Mouse (Mus musculus) megakaryocyte, adult 5-6 weeks (primary cell): ENCODE results near the gene Zfp964. TPM values are rescaled to one million over a fixed set of nuclear protein-coding genes. Genes with fewer than 3 reads are reported as not detected.
"Not testable (repeated sequence)": the region's sequence is repeated elsewhere in the genome, so short reads cannot be mapped to it uniquely, and the experiment has no call there.

Source experiments
- ATAC-seq: 2 replicates; pipeline ENCODE4 v1.8.0; 2016; ENCODE audit warnings: mild to moderate bottlenecking, inconsistent platforms; ENCODE audit not compliant: poor library complexity, severe bottlenecking
- total RNA-seq, 2 experiments: library from RNA; stranded (forward) in 1 of 2; stranded (reverse) in 1 of 2; fragments of 153-499, 151-499 nt in 1 of 2; fragments of 221-1000, 200-1000 nt in 1 of 2; gene quantifications; 2 replicates each; pipeline versions ENCODE4 v1.2.3 to v1.2.4; 2015 to 2017

Zfp964 gene
- total RNA-seq (2015): 0.76 and 0.89 TPM in 2 replicates
- 0.33 TPM in 1 of 2 replicates, not detected in the other for total RNA-seq (2017)

DNA sequence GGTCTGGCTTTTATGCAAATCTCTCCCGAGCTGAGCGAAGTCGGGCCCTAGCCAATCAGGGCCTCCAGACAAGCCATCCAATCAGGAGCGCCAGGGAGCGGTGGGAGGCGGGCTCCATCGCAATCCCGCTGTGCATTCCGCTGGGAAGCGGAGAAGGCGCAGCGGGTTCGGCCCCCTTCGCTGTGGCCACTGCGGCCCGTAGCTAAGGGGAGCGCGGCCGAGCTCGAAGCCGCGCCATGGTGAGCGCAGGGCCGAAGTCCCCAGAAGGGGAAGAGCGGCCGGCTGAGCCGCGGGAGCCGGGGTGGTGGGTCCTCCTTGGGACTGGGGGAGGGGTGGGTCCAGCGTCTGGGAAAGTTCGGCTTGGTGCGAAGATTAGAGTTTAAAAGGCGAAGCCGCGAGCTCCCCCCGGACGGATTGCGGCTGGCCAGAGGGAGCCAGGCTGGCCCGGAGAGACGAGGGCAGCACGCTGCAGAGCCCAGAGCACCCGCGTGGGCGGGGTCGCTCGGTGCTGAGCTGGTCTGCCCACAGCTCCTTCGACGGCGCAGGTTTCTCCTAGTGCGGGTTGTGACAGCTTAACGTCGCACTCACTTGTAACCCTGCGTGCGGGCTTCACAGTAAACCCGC, at the start of gene Zfp964:
Zfp964 (plus strand) TSS at position 122 of the 624 bp plus-strand sequence.
- peak; percentile 97 for ATAC-seq

DNA sequence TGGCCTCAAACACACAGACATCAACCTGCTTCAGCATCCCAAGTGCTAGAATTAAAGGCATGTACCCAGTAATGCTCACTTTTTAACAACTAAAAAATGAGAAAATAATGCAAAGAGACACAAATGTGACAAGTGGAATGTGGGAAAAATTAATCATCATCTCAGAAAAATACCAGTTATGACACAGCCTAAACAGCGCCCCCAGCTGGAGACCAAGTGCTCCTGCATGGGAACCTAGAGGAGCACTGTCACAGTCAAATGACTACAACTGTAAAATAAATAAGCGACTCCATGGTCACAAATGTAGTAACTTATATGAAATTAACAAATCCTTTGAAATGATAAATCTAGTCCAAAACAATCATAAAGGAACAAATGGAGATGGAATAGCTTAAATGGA, 39.6 kb upstream of the Zfp964 start:
- no peak for ATAC-seq

DNA sequence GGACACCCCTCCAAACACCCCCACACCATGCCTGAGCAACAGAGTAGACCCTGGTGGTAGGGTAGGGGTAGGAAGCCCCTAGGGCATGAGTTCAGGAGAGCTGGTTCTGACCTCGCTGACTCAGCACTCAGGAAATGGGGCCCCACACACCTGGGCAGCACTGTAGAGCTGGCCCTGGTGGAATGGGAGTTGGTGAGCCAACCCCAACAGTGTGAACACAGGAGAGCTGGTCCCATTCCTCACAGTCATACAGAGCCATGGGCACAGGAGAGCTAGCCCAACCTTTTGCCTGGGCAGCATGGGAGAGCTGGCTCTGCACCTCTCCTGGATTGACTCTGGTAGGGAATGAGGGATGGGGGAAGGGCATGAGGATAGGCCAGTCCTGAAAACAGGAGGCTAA, 36.2 kb upstream of the Zfp964 start:
- no peak for ATAC-seq

DNA sequence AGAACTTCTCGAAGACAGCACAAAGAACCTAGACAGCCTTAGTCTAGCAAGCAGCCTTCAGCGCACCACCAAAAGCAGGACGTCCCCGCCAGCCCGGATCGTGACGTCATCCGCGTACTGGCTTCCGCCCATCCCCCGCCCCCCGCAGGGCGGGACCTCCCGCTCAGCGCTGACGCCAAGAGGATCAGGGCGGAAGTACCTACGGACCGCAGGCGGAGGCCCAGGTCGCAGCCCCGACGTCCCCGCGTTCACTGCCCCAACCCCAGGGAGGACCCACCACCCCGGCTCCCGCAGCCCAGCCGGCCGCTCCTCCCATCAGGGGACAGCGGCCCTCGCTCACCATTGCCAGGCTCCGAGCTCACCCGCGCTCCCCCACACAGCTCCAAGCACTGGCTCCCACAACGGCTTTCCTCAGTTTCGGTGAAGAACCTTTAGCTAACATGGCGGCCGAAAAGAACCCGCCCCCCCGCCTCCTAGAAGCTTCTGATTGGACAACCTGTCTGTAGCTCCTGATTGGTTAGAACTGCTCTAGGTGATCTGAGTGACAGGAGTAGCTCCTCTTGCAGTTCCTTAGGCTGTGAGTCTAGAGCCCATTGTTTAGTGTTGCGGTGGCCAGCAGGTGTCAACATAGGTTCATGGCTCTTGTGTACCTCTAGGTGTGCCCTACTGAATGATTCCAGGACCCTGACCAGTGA, 29.0 kb upstream of the Zfp964 start, which contains the start of gene Zfp868:
Zfp868 (minus strand) TSS at position 454 of the 695 bp plus-strand sequence.
- peak; percentile 98 for ATAC-seq

DNA sequence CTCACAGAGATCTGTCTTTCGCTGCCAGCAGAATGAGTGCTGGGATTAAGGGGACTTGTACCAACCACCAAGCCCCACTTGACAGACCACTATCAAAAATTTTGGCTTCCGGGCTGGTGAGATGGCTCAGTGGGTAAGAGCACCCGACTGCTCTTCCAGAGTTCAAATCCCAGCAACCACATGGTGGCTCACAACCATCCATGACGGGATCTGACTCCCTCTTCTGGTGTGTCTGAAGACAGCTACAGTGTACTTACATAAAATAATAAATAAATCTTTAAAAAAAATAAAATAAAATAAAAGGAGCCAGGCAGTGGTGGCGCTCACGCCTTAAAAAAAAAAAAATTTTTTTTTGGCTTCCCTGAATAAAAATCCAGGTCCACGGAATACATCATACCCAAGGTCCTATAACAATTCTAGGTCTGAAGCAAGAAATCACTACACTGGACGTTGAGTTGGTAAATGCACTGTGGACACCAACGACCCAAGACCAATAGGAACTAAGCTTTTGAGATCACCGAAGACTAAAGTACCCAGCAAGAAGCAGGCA, 396 bp upstream of the Zfp964 start:
- ATAC-seq: no peak

DNA sequence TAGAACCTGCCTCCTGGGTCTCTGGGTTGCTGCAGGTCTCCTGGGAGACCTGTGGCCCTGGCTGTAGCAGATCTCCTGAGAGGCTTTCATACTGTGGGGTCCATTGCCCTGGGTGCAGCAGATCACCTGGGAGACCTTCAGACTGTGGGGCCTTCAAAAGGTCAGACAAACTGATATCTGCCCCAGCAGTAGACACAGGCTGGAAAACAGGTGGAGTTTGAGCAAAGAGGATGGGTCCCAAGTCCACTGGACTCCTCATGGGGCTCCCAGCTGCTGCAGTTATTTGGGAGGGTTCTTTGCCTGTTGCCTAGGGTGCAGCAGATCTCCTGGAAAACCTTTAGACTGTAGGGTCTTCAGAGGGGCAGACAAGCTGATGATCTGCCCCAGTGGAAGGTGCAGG, 7.0 kb downstream of the Zfp964 start:
- ATAC-seq: no peak

DNA sequence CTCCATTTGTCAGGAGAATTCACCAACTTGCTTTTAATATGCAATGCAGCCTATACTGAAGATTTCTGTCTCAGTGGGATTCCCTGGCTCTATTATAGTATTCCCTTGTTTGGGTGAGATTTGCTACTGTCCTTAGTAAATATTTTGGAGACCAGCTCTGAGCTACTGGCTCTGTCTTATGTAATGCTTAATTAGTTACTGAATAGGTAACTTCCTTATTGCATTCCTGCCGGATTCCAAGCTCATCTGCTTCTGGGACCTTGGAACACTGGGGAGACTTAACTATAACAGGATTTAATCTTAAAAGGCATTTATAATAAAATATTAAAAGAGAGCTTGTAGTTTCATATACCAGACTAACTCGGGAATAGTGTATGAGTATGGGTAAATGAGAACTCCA, 10.8 kb downstream of the Zfp964 start:
- ATAC-seq: not testable (repeated sequence)

DNA sequence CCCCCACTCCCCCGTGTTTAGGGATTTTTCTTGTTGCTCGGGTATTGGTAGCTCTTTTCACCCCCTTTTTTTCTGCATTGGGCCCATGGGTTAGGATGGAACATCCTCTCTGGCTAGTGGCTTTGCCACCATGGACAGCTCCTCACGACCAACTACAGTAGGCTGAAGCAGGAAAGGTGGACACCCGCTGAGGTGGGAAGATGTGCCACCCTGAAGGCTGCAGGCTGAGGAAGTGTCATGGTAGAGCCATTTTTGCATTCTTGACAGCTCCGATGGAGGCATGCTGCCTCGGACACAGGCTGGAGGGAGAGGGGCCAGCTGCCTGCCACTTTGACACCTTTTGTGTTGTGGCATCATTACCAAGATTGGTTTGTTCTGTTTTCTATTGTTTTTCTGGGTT, 47.5 kb downstream of the Zfp964 start:
- no peak for ATAC-seq

DNA sequence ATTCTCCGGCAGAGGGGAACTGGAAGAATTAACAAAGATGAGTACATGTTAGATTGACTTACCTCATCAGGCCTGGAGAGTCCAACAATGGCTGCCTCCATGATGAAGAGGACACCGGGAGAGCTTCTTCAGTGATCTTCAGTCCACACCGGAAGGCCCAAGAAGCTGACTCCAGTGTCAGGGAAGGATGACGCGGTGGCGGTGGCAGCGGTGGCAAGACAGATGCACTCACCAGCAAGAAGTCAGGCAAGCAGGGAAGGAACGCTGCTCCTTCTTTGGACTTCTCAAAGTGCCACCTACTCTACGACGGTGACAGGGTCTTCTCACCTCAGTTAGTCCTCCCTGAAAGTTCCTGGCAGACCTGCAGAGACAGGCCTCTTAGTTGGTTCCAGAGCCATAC, 56.3 kb downstream of the Zfp964 start, which contains the start of gene Zfp869:
Zfp869 (minus strand) TSS at position 101 of the 400 bp plus-strand sequence.
- not testable (repeated sequence) for ATAC-seq

DNA sequence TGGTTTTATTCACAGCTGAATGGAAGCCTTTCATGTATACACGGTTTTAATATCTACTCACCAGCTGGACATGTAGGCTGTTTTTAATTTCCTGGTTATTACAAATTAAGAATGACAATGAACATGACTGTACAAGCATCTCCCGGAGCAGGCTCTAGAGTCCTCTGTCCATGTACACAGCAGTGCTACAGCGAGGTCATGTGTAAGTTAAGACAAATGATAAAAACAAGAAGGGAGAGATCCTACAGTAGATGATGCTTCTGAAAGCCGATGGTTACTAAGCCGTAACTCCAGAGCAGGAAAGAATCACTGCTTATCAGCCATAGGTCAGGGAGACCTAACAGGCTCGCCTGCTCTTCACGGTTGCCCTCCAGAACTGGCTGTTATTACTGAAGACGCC, 59.2 kb downstream of the Zfp964 start:
- ATAC-seq: no peak

DNA sequence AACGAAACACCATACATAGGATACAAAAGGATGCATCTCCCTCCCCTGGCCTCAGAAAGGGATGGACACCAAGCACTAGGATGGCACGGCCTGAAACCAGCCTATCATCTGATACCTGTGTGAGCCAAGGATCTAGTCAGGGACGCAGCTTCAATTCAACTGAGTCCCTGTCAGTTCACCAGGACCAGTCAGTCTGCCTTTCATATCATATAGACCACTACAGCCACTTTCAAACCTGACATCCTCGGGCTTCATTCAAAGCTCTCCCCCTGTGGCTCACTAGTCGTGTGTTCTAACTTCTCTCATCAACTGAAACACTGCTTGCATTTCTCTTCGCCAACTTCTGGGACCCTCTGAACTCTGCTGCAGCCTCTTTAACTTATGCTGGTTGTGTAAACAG, 61.1 kb downstream of the Zfp964 start:
- no peak for ATAC-seq

Other genes with a start within 250 kb of the Zfp964 start
- not detected in 2 replicates for gene Gm9495, start 200.9 kb upstream of the Zfp964 start, total RNA-seq (2015)
- not detected in 2 replicates for gene Gm9495, start 200.9 kb upstream of the Zfp964 start, total RNA-seq (2017)
- not detected in 2 replicates for gene Gm7697, start 131.5 kb upstream of the Zfp964 start, total RNA-seq (2015)
- gene Gm7697, start 131.5 kb upstream of the Zfp964 start, total RNA-seq (2017): not detected in 2 replicates
- gene Zfp868, start 28.9 kb upstream of the Zfp964 start, total RNA-seq (2015): 22.9 and 23.7 TPM in 2 replicates
- gene Zfp868, start 28.9 kb upstream of the Zfp964 start, total RNA-seq (2017): 14.0 TPM in 2 replicates
- gene Zfp869, start 56.2 kb downstream of the Zfp964 start, total RNA-seq (2015): 16.7 and 17.9 TPM in 2 replicates
- gene Zfp869, start 56.2 kb downstream of the Zfp964 start, total RNA-seq (2017): 18.1 and 21.5 TPM in 2 replicates
- gene Zfp963, start 95.5 kb downstream of the Zfp964 start, total RNA-seq (2015): 7.2 and 8.0 TPM in 2 replicates
- 3.7 and 5.5 TPM in 2 replicates for gene Zfp963, start 95.5 kb downstream of the Zfp964 start, total RNA-seq (2017)
- not detected in 2 replicates for gene Gm20422, start 120.4 kb downstream of the Zfp964 start, total RNA-seq (2015)
- gene Gm20422, start 120.4 kb downstream of the Zfp964 start, total RNA-seq (2017): 0.33 and 0.45 TPM in 2 replicates
- 19.5 and 21.1 TPM in 2 replicates for gene Atp13a1, start 136.7 kb downstream of the Zfp964 start, total RNA-seq (2015)
- 15.6 and 16.9 TPM in 2 replicates for gene Atp13a1, start 136.7 kb downstream of the Zfp964 start, total RNA-seq (2017)
- gene Zfp866, start 136.7 kb downstream of the Zfp964 start, total RNA-seq (2015): 23.6 TPM in 2 replicates
- 24.9 and 27.2 TPM in 2 replicates for gene Zfp866, start 136.7 kb downstream of the Zfp964 start, total RNA-seq (2017)
- 60.6 and 62.2 TPM in 2 replicates for gene Gmip, start 154.2 kb downstream of the Zfp964 start, total RNA-seq (2015)
- gene Gmip, start 154.2 kb downstream of the Zfp964 start, total RNA-seq (2017): 59.3 and 82.0 TPM in 2 replicates
- gene Lpar2, start 167.9 kb downstream of the Zfp964 start, total RNA-seq (2015): 1.7 and 2.0 TPM in 2 replicates
- 0.57 and 0.59 TPM in 2 replicates for gene Lpar2, start 167.9 kb downstream of the Zfp964 start, total RNA-seq (2017)
- gene Pbx4, start 178.0 kb downstream of the Zfp964 start, total RNA-seq (2015): 1.3 and 2.4 TPM in 2 replicates
- gene Pbx4, start 178.0 kb downstream of the Zfp964 start, total RNA-seq (2017): 0.57 and 1.9 TPM in 2 replicates
- gene Cilp2, start 233.2 kb downstream of the Zfp964 start, total RNA-seq (2015): not detected in 2 replicates
- not detected in 2 replicates for gene Cilp2, start 233.2 kb downstream of the Zfp964 start, total RNA-seq (2017)
- gene Tssk6, start 247.7 kb downstream of the Zfp964 start, total RNA-seq (2015): 0.27 TPM in 1 of 2 replicates, not detected in the other
- gene Tssk6, start 247.7 kb downstream of the Zfp964 start, total RNA-seq (2017): 0.16 and 0.26 TPM in 2 replicates
- gene Ndufa13, start 248.1 kb downstream of the Zfp964 start, total RNA-seq (2015): 63.4 and 75.7 TPM in 2 replicates
- 120 and 143 TPM in 2 replicates for gene Ndufa13, start 248.1 kb downstream of the Zfp964 start, total RNA-seq (2017)
- gene Yjefn3, start 248.2 kb downstream of the Zfp964 start, total RNA-seq (2015): 3.1 TPM in 1 of 2 replicates, not detected in the other
- gene Yjefn3, start 248.2 kb downstream of the Zfp964 start, total RNA-seq (2017): not detected in 2 replicates